Mouse (Mus musculus): ENCODE results near the gene Padi3.

Padi3 gene

DNA sequence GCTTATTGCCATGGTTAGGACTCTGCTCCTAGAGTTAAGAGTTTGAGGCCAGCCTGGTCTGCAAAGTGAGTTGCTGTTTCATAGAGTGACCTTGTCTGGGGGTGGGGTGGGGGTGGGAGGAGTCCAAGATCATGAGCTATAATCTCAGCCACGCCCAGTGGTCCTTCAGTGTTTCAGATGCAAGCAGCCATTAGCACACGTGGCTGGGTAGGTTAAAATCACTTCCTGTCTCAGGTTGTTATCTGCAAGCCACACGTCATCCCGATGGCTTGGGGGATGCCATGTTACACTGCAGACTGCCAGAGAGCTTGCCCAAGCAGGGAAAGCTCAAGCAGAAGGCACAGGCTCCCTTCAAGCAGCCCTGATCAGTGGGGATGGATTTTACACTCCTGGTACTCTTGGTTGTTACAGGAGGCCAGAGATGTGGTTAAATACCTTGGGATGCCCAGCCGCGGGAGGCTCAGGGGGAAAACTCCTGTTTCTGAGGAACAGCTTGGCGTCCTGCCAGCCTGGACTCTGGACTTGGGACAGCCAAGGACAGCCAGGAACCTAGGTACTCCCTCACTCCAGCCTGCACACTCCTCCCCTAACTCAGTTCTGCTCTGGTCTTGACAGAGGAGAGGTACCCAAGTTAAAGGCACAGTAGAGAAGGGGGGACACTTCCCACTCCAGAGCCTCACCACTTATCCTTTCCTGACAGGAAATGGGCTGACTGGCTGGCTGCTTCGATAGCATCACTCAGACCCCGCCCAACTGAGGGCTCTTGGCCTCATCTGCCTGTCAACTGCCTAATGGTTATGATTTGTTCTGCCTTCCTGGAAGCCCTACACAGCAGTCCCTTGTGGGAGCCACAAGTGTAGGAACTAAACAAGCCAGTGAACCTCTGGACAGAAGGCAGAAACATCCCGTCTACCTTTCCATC, 5.8 kb upstream of the Padi3 start:
- peak; percentile 74 for DNase-seq (ENCODE audit: low spot score)

DNA sequence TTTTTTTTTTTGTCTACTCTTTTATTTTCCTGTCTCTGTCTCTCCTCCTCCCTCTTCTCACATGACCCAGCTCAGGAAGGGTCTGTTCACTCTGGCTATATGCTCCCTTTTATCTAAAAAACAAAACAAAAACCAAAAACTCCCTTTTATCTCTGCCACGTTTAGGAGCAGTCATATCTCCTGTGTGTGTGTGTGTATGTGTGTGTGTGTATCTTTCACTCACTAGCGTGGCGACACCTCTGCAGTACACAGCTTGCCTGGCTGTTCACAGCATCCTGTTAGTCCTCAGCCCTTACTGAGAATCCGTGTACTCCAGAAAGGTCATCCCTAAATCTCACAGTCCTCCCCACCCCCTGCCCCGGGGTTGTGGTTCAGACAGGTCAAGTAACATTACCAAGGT, 5.0 kb upstream of the Padi3 start:
- DNase-seq (ENCODE audit: low spot score): peak; percentile 60

DNA sequence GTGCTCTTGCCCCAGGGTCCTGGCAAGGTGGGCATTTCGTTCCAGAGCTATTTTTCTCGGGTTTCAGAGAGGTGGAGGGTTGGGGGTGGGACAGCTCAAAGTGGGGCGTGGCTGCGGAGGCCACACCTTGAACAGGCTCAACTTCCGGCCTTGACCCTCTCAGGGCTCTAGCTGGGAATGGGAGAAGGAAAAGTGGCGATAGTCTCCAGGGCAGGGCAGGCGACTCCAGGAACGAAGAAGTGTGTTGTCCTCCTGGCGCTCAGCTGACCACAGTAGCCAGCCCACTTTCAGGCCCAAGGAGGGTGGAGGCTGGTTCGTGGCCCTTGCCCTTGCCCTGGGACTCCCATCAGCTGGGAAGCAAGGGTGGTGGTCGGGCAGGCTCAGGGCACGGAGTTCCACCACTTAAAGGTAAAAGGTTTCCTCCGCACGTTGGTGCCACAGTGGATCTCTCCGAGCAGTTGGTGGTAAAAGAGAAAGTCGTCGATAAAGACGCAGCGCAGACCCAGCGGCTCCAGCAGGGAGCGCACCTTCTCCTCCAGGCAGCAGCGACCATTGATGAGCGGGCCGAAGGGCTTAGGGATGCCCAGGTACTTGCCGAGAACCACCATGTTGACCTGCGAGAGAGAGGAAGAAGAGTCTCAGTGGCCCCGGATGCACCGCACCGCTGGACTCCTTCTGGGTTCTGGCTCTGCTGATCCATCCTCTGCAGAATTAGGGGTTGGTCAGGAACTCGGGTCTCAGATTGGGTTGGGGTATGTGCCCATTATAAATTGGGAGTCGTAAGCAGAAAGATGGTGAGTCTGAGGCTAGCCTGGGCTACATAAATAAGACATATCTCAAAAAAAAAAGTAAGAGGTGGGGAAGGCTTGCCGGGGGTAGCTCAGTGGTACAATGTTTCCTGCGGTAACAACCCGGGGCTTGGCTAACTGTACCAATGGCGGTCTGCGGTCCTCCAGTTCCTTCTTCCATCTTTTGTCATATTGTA, 4.1 kb upstream of the Padi3 start:
- DNase-seq (ENCODE audit: low spot score): peak; percentile 54

DNA sequence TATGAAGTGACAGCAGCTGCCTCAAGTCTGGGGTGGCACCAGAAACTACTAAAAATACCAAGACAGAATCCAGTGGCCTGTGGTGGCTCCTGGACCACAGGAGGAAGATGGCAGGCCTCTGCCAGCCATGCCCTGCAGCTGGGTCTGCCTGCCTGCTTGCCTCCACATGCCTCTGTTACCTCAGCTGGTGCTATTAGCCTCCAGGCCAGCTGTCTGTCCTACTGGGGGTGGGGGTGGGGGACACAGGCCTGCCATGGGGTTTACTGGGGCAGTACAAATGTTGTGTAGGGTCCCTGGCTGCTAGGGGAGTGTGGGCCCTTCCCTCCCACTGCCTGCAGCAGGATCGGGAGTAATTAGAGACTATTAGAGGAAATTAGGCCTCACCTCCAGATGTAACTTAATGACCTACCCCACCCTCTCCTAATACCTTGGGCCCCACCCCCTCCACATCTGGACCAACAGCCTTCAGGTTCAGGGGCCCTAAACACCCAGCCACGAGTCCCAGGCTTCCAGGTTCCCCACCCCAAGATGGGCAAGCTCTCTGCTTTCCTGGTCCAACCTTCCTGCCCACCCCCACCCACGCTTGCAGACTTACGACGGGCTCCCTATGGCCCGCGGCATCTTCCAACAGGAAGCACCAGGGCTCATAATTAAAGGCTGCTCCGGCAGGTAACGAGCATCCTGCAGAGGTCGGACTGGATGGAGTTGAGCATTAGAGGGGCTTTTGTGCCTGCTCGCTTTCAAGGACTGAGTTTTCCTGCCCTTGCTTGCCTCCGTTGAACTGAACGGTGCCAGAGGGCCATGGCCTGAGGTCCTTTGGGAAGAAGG, 3.1 kb upstream of the Padi3 start:
- DNase-seq (ENCODE audit: low spot score): no peak

DNA sequence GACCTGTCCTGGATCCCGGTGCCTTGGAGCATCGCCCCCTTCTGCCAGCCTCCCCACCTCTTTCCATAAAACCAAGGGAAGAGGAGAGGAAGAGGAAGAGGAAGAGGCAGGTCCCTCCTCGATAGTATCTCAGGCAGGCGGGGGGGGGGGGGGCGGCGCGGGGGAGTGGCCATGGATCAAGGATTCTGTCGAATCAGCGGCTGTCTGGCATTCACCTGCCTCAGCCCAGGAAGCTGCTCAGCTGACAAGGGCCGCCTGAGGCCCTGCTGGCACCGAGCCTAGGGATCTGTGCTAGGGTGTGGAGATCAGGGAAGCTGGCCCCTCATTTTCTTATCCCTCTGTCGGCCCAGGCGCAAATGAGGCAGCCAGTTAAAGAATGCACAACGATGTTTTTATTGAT, 2.2 kb upstream of the Padi3 start:
- DNase-seq (ENCODE audit: low spot score): no peak

DNA sequence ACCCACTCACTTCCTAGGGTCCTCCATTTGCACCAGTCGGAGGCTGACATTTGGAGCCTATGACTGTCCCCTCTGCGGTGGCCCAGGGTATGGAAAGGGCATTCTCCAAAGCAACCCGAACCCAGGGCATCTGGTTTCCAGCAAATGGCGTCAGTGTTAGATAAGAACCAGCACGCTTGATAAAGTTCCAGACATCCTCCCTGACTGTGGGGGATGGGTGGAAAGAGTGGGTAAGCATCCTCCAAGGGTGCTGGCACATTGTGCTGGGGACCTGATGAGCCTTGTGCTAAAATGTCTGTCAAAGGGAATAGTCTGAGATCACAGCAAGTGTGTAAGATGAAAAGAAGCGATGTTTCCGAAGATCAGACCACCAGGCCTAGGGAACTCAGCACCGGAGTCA, 1.7 kb upstream of the Padi3 start:
- no peak for DNase-seq (ENCODE audit: low spot score)

DNA sequence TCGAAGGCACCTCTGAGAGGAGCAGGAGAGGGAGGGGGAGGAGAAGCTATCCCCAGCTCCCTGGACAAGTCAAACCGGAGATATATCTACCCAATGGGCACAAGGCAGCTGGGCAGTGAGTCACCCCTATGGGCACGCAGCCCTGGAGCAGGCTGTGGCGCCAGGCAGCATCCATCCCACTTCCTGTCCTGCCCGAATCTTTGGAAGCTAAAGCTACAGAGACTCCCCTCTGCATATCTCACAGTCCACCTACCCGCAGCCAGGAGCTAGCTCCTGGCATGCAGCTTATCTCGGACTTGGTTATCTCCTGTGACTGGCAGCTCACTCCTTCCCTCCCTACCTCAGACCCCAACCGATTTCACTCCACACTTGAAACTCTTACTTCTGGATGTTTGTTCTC, 1.3 kb downstream of the Padi3 start:
- DNase-seq (ENCODE audit: low spot score): no peak

DNA sequence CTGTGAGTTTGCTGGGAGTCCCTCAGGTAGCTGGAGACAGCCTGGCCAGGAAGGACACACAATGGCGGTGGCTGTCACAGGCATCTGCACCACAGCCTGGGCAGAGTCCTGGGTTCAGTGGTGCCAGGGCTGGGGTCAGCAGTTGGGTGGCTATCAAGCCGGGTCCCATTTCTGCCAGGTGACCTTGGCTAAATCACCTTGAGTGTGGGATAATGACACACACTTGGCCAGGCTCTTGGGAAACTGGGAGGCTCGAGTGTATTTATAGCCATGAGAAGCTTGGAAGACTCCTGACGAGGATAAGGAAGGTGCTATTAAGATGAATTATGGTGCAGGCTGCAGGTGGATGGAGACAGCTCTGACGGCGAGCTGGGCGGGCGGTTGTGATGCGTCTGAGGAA, 5.8 kb downstream of the Padi3 start:
- DNase-seq (ENCODE audit: low spot score): no peak

DNA sequence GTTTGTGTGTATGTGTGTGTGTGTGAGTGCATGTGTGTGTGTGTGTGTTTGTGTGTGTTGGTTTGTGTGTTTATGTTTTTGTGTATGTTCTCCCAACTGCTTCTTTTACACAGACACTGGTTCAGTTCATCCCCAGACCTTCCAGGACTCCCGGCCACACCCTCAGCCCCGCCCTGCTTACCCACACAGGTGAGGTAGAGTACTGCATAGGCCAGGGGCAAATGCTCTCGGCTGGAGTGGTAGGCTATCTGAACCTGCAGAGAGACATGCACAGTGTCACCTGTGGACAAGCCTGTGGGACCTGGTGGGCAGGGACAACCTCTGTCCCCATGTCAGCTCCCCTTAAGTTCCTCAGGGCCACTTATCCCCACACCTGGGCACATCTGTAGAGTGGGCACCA, 9.1 kb downstream of the Padi3 start:
- DNase-seq (ENCODE audit: low spot score): no peak

DNA sequence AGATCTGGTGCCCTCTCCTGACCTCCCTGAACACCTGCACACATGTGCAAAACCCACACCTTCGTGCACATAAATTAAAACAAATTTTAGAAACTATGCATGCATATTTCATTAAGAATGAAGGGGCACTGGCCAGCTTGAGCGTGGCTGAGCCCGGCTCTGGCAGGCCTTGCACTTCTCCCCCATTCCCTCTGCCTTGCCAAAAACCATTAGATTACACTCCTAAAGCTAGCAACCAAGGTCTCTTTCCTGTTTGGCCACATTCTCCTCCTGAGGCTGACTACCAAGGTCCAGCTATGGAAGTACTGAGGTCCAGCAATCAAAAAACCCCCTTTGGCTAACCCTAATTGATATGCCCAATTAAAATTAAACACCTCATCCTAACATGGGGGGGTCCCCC, 13.7 kb downstream of the Padi3 start:
- DNase-seq (ENCODE audit: low spot score): no peak

DNA sequence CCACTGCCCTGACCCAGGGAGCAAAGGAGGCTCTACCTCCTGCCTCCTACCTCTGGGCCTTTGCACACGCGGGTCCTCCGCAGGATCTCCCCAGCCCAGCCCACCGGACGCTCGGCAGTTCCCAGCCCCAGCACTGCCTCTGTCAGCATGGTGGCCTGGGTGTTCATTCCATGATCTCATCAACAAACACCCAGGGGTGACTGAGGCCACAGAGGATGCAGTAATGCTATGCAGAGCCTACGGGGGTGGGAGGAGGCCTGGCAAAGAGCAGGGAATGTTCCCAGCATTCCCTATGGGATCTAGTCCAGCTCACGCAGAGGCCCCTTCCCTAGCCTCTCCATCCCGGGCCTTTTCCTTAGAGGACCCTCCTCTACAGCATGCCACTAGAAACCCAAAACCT, 15.8 kb downstream of the Padi3 start:
- DNase-seq (ENCODE audit: low spot score): no peak

DNA sequence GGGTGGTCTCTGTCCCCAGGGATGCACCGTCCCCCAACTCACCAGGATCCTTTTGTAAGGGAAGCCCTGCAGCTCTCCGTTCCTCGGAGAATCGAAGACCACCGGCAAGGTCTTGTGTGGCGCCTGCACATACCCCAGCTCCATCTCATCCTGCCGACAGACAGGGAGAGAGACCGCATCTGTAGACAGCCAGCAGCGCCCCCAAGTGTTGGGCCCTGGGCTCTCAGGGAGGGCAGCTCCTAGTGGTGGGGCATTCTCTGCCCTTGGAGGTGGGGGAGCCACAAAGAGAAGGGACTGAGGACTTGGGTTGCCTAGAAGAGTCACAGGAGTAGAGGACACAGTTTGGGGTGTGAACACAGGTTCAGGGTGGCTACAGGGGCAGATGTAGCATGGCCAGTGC, 16.7 kb downstream of the Padi3 start:
- DNase-seq (ENCODE audit: low spot score): no peak

DNA sequence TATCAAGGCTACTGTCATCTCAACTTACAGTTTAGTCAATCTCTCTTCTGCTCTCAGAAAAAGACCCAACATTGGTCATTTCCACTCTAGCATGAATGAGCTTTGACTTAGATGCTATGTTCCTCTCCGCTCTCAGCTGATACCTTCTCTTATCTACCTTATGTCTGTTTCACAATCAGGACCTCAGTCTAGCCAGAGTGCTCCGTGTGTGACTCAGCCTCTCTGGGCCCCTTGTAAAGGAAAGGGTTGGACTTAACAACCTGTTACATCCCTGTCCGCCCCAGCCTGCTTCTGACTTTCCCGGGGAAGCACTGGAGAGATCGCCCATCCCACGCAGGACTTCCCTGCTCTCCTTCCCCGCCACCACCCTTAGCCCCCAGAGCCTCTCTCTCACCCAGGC, 17.9 kb downstream of the Padi3 start:
- no peak for DNase-seq (ENCODE audit: low spot score)

DNA sequence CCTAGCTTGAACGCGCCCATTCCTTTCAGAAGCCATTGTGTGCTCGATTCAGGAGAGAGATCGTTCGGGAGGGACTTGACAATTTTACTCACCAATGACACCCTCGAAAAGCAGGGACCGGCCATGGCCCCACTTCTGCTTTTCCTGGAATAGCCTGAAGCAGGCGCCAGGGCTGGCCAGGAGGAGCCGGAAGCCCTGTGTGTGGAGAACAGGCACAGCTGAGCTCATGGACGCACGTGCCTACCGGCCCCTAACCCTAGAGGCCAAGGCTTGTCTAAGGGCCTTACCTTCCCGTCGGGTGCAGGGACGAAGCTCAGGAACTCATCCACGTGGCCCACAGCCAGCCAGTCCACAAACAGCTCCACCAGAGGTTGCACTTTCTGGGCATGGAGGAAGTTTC, 19.4 kb downstream of the Padi3 start:
- DNase-seq (ENCODE audit: low spot score): no peak

DNA sequence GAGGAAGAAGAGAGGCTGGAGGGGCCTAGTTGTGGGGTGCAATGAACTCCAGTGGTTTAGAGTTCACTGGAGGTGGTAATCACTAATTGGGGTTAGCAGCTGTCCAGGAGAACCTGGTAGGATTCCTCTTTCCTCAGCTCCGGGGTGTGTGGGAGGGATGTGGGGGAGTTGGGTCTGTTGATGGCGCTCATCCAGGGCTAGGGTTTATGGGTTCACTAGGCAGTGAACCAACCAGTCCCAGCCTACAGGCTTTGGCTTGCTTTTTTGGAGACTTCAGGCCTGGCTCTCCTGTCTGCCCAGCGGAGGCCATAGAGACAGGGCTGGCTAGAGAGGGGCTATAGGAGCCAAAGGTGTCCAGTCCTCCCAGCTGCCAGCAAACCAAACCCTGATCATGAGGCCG, 20.5 kb downstream of the Padi3 start:
- DNase-seq (ENCODE audit: low spot score): no peak

DNA sequence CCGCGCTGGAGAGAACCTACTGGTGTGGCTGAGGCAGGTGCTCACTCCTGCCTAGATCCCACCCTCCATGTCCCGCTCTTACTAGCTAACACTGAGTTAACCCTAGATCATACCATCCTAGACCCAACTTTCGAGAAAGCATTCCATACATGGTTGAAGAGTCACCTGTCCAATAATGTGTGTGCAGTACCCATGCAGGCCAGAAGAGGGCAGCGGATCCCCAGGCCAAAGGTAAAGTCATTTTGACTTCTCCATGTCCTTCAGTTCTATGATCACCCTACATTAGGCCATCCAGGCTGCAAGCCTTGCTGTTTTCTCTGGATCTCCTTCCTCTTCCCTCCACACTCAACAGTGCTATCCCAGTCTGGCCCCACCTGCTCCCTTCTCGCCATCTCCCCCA, 21.5 kb downstream of the Padi3 start:
- DNase-seq (ENCODE audit: low spot score): peak; percentile 72

DNA sequence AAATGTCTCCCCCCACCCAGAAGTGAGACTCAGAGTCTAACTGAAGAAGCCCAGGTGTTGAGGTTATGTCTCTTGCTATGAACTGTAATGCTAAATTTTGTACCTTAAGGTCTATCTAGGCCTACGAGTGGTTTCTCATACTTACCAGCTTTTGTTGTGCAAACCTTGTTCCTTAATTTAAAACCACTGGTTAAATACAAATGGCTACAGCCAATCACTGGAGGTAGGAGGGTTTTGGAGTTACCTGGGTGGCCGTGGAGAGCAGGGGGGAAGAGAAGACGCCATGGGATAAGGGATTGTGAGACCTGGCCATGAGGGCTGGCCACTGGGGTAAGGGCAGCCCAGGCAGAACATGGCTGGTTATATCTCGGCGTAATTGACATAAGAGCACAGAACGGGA, 22.2 kb downstream of the Padi3 start:
- no peak for DNase-seq (ENCODE audit: low spot score)

DNA sequence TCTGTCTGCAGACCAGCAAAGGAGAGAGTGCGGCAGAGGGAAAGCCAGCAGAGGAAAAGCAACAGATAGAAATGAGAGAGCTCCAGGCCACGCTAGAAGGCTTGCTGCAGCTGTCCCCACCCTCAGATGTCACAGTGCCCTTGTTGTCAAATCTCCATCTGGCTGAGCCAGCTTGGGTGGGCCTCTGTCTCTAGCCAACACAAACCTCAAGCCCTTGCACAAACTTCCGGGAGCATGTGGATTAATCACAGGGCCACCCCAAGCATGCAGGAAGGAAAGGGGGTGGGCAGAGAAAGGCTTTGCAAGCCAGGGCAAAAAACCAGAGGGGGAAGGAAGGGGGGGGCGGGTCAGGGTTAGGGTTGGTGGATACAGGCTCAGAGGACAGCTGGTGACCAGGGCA, 23.0 kb downstream of the Padi3 start:
- no peak for DNase-seq (ENCODE audit: low spot score)

DNA sequence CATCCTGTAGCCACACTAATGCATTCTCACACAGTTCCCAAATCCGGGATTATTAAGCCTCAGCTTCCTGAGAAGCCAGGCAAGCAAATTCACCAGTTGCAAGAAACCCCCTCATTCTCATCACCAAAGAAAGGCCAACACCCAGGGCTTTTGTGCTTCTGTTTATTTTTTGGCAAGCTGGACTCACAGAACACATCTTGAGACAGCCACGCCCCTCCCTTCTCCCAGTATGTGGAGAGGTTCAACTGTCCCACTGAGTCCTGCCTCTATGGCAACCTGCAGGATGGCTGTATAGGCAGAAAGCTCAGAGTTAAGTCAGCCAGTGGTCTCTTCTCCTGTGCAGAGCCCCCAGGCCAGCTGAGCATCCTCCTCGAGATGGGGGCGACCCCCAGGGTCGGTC, 25.2 kb downstream of the Padi3 start:
- no peak for DNase-seq (ENCODE audit: low spot score)

DNA sequence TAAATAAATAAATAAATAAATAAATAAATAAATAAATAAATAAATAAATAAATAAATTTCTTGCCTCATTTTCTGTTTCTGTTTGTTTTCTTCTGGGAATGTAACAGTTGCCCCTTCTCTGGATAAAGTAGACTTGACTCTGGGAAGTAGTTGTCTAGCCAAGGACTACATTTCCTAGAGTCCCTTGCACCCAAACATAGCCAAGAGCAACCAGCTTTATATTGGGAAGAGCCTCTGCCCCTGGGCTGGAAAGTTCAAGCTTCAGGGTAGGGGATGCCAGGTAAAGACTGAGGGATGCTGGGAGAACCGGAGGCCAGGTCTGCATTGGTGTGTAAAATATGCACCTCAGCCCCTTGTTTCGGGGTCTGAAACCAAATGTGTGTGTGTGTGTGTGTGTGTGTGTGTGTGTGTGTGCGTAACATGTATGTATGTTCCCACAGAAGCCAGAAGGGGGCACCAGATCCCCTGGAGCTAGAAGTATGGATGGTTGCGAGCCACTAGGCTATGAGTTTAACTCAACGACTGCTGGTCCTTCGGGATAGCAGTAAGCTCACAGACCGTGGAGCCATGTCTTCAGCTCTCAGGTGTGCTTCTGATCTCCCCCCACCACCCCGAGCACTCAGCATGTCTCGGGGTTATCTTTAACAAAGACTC, 26.0 kb downstream of the Padi3 start:
- no peak for DNase-seq (ENCODE audit: low spot score)

DNA sequence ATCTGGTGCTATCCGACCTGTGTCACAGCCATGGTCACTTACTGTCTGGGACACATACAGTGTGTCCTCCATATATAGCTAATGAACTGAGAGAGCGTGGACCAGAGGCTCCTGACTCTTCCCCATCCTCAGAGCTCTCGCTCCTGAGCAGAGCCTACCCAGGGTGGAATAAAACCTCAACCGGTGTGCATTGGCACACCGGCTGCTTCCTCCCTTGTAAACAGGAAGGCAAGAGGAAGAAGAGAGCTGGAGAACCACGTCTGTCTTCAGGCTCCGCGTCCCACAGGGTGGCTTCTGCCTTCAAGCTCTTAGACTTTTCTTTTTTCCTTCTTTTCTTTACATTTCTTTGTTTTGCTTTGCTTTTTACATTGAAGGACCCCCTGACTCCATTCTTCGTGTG, 27.6 kb downstream of the Padi3 start:
- no peak for DNase-seq (ENCODE audit: low spot score)

DNA sequence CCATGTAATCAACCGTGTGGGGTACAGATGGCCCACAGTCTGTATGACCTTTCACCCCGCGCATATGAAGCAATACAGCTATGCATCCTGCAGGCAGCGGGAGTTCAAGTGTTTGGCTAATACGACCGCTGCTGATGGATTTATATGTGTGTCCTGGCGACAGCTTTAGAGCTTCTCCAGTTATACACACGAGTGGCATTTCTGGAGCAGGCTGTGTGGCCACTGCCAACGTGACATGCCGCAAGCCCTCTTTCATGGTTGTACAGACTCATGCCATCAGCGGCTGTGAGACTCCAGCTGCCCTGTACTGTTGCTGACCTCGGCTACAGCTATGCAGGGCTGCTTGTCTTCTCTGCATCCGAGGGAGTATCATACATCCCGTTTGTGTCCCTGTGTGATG, 29.9 kb downstream of the Padi3 start:
- no peak for DNase-seq (ENCODE audit: low spot score)

All from T-cell, adult 2 months (primary cell).